Mouse (Mus musculus) CH12.LX (cell line): Measurements from ENCODE around the gene Rtcb. TPM values are rescaled to one million over a fixed set of nuclear protein-coding genes. Genes with fewer than 3 reads are reported as not detected.
A peak's percentile ranks its signal among the peaks of the same experiment; 100 is the strongest.

ENCODE experiments used
- DNase-seq: peaks from one replicate; pipeline ENCODE4 v3.0.0-alpha.2; 2013; ENCODE audit errors: extremely low read depth
- H3K27ac ChIP-seq: 2 replicates; pipeline ENCODE4 v1.5.1; 2012; ENCODE audit warnings: low read depth, mild to moderate bottlenecking, control low read depth, moderate library complexity; ENCODE audit not compliant: insufficient read depth
- H3K27me3 ChIP-seq: replicated peaks from 2 replicates; pipeline ENCODE3; 2012; ENCODE audit warnings: inconsistent platforms
- H3K36me3 ChIP-seq, 2 experiments: replicated peaks in 1 of 2; 2 replicates each; pipeline versions ENCODE3 to v1.6.1; 2012; ENCODE audit warnings: inconsistent platforms in 1 of 2, low read length in 1 of 2, mild to moderate bottlenecking in 1 of 2, mixed read lengths in 1 of 2, moderate library complexity in 1 of 2; ENCODE audit not compliant: control insufficient read depth in 1 of 2, insufficient read depth in 1 of 2
- H3K4me1 ChIP-seq, 2 experiments: 2 replicates each; pipeline ENCODE4 v1.6.1; 2012; ENCODE audit warnings: inconsistent platforms in 1 of 2, moderate library complexity in 1 of 2; ENCODE audit not compliant: insufficient read depth in 2 of 2, control insufficient read depth in 1 of 2
- H3K4me2 ChIP-seq: 2 replicates; pipeline ENCODE4 v1.6.1; 2012; ENCODE audit warnings: low read depth, mild to moderate bottlenecking, control low read depth; ENCODE audit not compliant: poor library complexity, insufficient read depth, severe bottlenecking
- H3K4me3 ChIP-seq, 3 experiments: fragments of 150-350 bp in 1 of 3; sonication (generic) in 1 of 3; replicated peaks in 1 of 3; 2 replicates each; pipeline versions ENCODE3 to v1.5.1; 2011 to 2012; ENCODE audit warnings: low read depth in 2 of 3, low read length in 2 of 3, mild to moderate bottlenecking in 2 of 3, moderate library complexity in 2 of 3, control low read depth in 1 of 3, improper control_type of control experiment in 1 of 3, inconsistent platforms in 1 of 3, mixed read lengths in 1 of 3; ENCODE audit not compliant: poor library complexity in 1 of 3
- H3K79me2 ChIP-seq: replicated peaks from 2 replicates; pipeline ENCODE4 v1.6.1; 2012; ENCODE audit warnings: mild to moderate bottlenecking, moderate library complexity; ENCODE audit not compliant: control insufficient read depth, poor library complexity, insufficient read depth, severe bottlenecking; ENCODE audit errors: extremely low read depth
- H3K9ac ChIP-seq: 2 replicates; pipeline ENCODE4 v1.6.1; 2012; ENCODE audit warnings: low read depth, mild to moderate bottlenecking, control low read depth, moderate library complexity; ENCODE audit not compliant: insufficient read depth
- H3K9me3 ChIP-seq: replicated peaks from 2 replicates; pipeline ENCODE3; 2012; ENCODE audit warnings: low read length, inconsistent platforms, mixed read lengths
- BHLHE40 ChIP-seq: IDR thresholded peaks from 2 replicates; pipeline ENCODE4 v1.6.1; 2011; ENCODE audit warnings: mild to moderate bottlenecking, low read depth, low read length, improper control_type of control experiment
- CTCF ChIP-seq, 2 experiments: IDR thresholded peaks in 1 of 2; conservative IDR thresholded peaks in 1 of 2; 2 replicates each; pipeline ENCODE4 v1.5.1; 2011 to 2012; ENCODE audit warnings: low read depth in 2 of 2, low read length in 2 of 2, improper control_type of control experiment in 1 of 2, inconsistent platforms in 1 of 2, mild to moderate bottlenecking in 1 of 2, moderate library complexity in 1 of 2
- EP300 ChIP-seq: IDR thresholded peaks from 2 replicates; pipeline ENCODE4 v1.6.1; 2011; ENCODE audit warnings: low read length, improper control_type of control experiment
- IRF4 ChIP-seq: IDR thresholded peaks from 2 replicates; pipeline ENCODE4 v1.6.1; 2014; ENCODE audit warnings: low read depth, mild to moderate bottlenecking, inconsistent platforms, low read length, improper control_type of control experiment
- JUN ChIP-seq: IDR thresholded peaks from 2 replicates; pipeline ENCODE4 v1.6.1; 2011; ENCODE audit warnings: low read depth, mild to moderate bottlenecking, low read length, improper control_type of control experiment, moderate library complexity; ENCODE audit not compliant: insufficient read depth
- KAT2A ChIP-seq: IDR thresholded peaks from 2 replicates; pipeline ENCODE4 v1.6.1; 2012; ENCODE audit warnings: low read length, improper control_type of control experiment, inconsistent platforms; ENCODE audit not compliant: insufficient replicate concordance
- MAFK ChIP-seq: IDR thresholded peaks from 2 replicates; pipeline ENCODE4 v1.6.1; 2011; ENCODE audit warnings: low read length, improper control_type of control experiment; ENCODE audit not compliant: insufficient replicate concordance
- MAZ ChIP-seq: IDR thresholded peaks from 2 replicates; pipeline ENCODE4 v1.6.1; 2012; ENCODE audit warnings: low read depth, mild to moderate bottlenecking, inconsistent platforms, low read length, improper control_type of control experiment, moderate library complexity
- MEF2A ChIP-seq: IDR thresholded peaks from 2 replicates; pipeline ENCODE4 v1.6.1; 2014; ENCODE audit warnings: low read depth, mild to moderate bottlenecking, inconsistent platforms, low read length, improper control_type of control experiment, borderline replicate concordance
- MXI1 ChIP-seq: IDR thresholded peaks from 2 replicates; pipeline ENCODE4 v1.6.1; 2011; ENCODE audit warnings: mild to moderate bottlenecking, low read depth, low read length, improper control_type of control experiment
- MYC ChIP-seq: IDR thresholded peaks from 2 replicates; pipeline ENCODE4 v1.6.1; 2011; ENCODE audit warnings: low read depth, mild to moderate bottlenecking, improper control_type of control experiment, low read length
- NELFE ChIP-seq: IDR thresholded peaks from 2 replicates; pipeline ENCODE4 v1.6.1; 2011; ENCODE audit warnings: low read depth, low read length, improper control_type of control experiment
- POLR2A ChIP-seq: IDR thresholded peaks from 2 replicates; pipeline ENCODE4 v1.6.1; 2011; ENCODE audit warnings: low read depth, mild to moderate bottlenecking, improper control_type of control experiment, low read length
- POLR2AphosphoS2 ChIP-seq: IDR thresholded peaks from 2 replicates; pipeline ENCODE4 v1.6.1; 2011; ENCODE audit warnings: low read depth, low read length, improper control_type of control experiment
- TBP ChIP-seq: conservative IDR thresholded peaks from 2 replicates; pipeline ENCODE4 v1.6.1; 2011; ENCODE audit warnings: low read depth, low read length, improper control_type of control experiment
- ZC3H11A ChIP-seq: IDR thresholded peaks from 2 replicates; pipeline ENCODE4 v1.6.1; 2012; ENCODE audit warnings: low read depth, mild to moderate bottlenecking, inconsistent platforms, low read length, improper control_type of control experiment
- ZKSCAN1 ChIP-seq: IDR thresholded peaks from 2 replicates; pipeline ENCODE4 v1.6.1; 2012; ENCODE audit warnings: low read depth, inconsistent platforms, low read length, improper control_type of control experiment, borderline replicate concordance
- dilution Hi-C: fragments of 300-500 bp; cut with MboI; formaldehyde crosslinking; loops from 2 replicates; pipeline ENCODE4 v1.14.3; 2020; ENCODE audit warnings: low sequenced_read_pairs; ENCODE audit not compliant: extremely low pct_unique_long_range_greater_than_20kb, extremely low pct_ligation_motif_present
- in situ Hi-C: fragments of 300-500 bp; cut with MboI; formaldehyde crosslinking; loops from 3 replicates; pipeline ENCODE4 v1.14.3; 2019; ENCODE audit warnings: low sequenced_read_pairs, low pct_ligation_motif_present, low pct_unique_long_range_greater_than_20kb, mixed read lengths
- polyA plus RNA-seq: library from polyadenylated mRNA; unstranded; fragments of >175 nt; gene quantifications from 2 replicates; pipeline ENCODE4 v1.2.1, GENCODE M21; 2012; ENCODE audit warnings: low read depth; ENCODE audit not compliant: insufficient read length
- total RNA-seq, 2 experiments: library from RNA; depleted of rRNA; stranded (reverse); fragments of 300-350 nt in 1 of 2; fragments of >200 nt in 1 of 2; gene quantifications; 2 replicates each; pipeline ENCODE4 v1.2.3; 2012 to 2014

Gene Rtcb
- total and polyA plus RNA-seq, 3 experiments: 192 to 239 (median 225) TPM

- peak; percentile 31 for DNase-seq
- in situ Hi-C loops (loop anchor here (25.0 kb wide), 1 partner anchor 505 kb away; no protein-coding TSS in a partner anchor), dilution Hi-C loops (no loop called here)
- Histone ChIP-seq H3K36me3 (peaks cover 26 to 33% of the 10 kb centered on the region in 2 experiments), H3K4me2 (peak overlapping the region; percentile 98), H3K9ac (peak overlapping the region; percentile 89), H3K4me3 (peak overlapping the region; percentile 73 to 100 (median 99)), H3K4me1 (peaks cover 13 to 43% of the 10 kb centered on the region in 2 experiments), H3K27ac (peak overlapping the region; percentile 37; the same call in 1 of the 2 replicates), H3K27me3 (no peaks in the 10 kb centered on the region), H3K79me2 (peaks cover 32% of the 10 kb centered on the region), H3K9me3 (no peaks in the 10 kb centered on the region)
- TF ChIP-seq IRF4 (peak; percentile 26; the same call in 1 of the 2 replicates), EP300 (no peak), ZC3H11A (no peak), TBP (no peak), ZKSCAN1 (no peak), MXI1 (peak; percentile 10; the same call in 1 of the 2 replicates)
Observed at GRCm38 (mm10) chr10:85956871-85957419, 678 bp downstream of the Rtcb start.

- in situ Hi-C loops: loop anchor here (25.0 kb wide), 1 partner anchor 508 kb away; no protein-coding TSS in a partner anchor
- H3K4me3 ChIP-seq: no peak overlapping the region
- peaks cover 35% of the 10 kb centered on the region for H3K79me2 ChIP-seq
- no peaks in the 10 kb centered on the region for H3K27me3 ChIP-seq
- H3K4me2 ChIP-seq: no peak overlapping the region
- no peak overlapping the region for H3K27ac ChIP-seq
- dilution Hi-C loops: no loop called here
- H3K9me3 ChIP-seq: no peaks in the 10 kb centered on the region
- TF ChIP-seq MEF2A (no peak), MAFK (no peak), ZKSCAN1 (no peak), EP300 (no peak), MAZ (no peak), BHLHE40 (no peak), POLR2AphosphoS2 (no peak), POLR2A (no peak), NELFE (no peak), CTCF (conservative IDR thresholded peaks at IDR 0.05 in 1 of 2, IDR thresholded peaks at IDR 0.05 in 1 of 2; ENCODE audit: low read depth in 2 of 2, low read length in 2 of 2) (no peak), TBP (no peak), JUN (no peak), KAT2A (no peak), MYC (no peak)
- H3K9ac ChIP-seq: no peak overlapping the region
- DNase-seq: no peak
- H3K4me1 ChIP-seq: peaks cover 13 to 60% of the 10 kb centered on the region in 2 experiments
- H3K36me3 ChIP-seq: peaks cover 42 to 57% of the 10 kb centered on the region in 2 experiments
Observed at GRCm38 (mm10) chr10:85954429-85954828, 3.2 kb downstream of the Rtcb start.
